Mouse (Mus musculus): Measurements from ENCODE around the gene Grb7.

- TF ChIP-seq CTCF (IDR thresholded peaks at IDR 0.05; ENCODE audit: low read depth, low read length), result no peak
- no peak for TF ChIP-seq POLR2A (IDR thresholded peaks at IDR 0.05; ENCODE audit: borderline replicate concordance, low read depth, low read length)
These were observed 31.0 kb downstream of the Grb7 start for GRCm38 (mm10) chr11:98477011-98477701.

Data from bone marrow macrophage, adult 2 months (primary cell).